Mouse (Mus musculus) cerebellum, adult 2 months (tissue): Measurements from ENCODE around the gene Psip1.

Experiments
- CTCF ChIP-seq: fragments of 200-500 bp; IDR thresholded peaks from 2 replicates; pipeline ENCODE4 v1.5.1; 2011; ENCODE audit warnings: low read depth, mild to moderate bottlenecking, control low read depth, low read length, moderate library complexity, borderline replicate concordance; ENCODE audit not compliant: insufficient read depth
- POLR2A ChIP-seq: fragments of 200-500 bp; IDR thresholded peaks from 2 replicates; pipeline ENCODE4 v1.6.1; 2011; ENCODE audit warnings: low read length, control low read depth, borderline replicate concordance; ENCODE audit not compliant: insufficient read depth

- TF ChIP-seq POLR2A (peak; percentile 89; the same call in 1 of the 2 replicates), CTCF (no peak)
These were observed 69.0 kb downstream of the Psip1 start, which contains the start of gene Snapc3 for GRCm38 (mm10) chr4:83417160-83417819.
